Mouse (Mus musculus): ENCODE measurements around the gene Prkg1.

GRCm38 (mm10) chr19:31763246-31763821 lies 1.5 kb downstream of the Prkg1 start:
- no peak for TF ChIP-seq ZC3H11A (IDR thresholded peaks at IDR 0.05; ENCODE audit: low read depth, low read length)
- no peak for TF ChIP-seq TCF12 (IDR thresholded peaks at IDR 0.05; ENCODE audit: low read depth, low read length)

Measured in MEL (cell line).